Mouse (Mus musculus) kidney, adult 2 months (tissue): Measurements from ENCODE around the gene Ifng.

Experiments
- CTCF ChIP-seq: fragments of 200-500 bp; conservative IDR thresholded peaks from 2 replicates; pipeline ENCODE4 v1.5.1; 2011; ENCODE audit warnings: low read depth, mild to moderate bottlenecking, control low read depth, low read length, moderate library complexity, mixed read lengths; ENCODE audit not compliant: insufficient read depth, insufficient read length
- POLR2A ChIP-seq: fragments of 200-500 bp; IDR thresholded peaks from one replicate; pipeline ENCODE4 v1.6.1; 2011; ENCODE audit warnings: low read depth, low read length, control low read depth

GRCm38 (mm10) chr10:118419000-118419425 lies 21.8 kb upstream of the Ifng start:
- TF ChIP-seq POLR2A (no peak), CTCF (no peak)
